Mouse (Mus musculus) ES-E14 (cell line): ENCODE data around the gene Tmprss7. TPM values are rescaled to one million over a fixed set of nuclear protein-coding genes. Genes with fewer than 3 reads are reported as not detected.

ENCODE experiments used
- DNase-seq: peaks from one replicate; pipeline ENCODE4 v3.0.0-alpha.2; 2013; ENCODE audit warnings: low read depth, low spot score
- H3K27ac ChIP-seq: 2 replicates; pipeline ENCODE4 v1.5.1; 2012; ENCODE audit warnings: low read depth, mild to moderate bottlenecking, low read length, moderate library complexity, mixed read lengths; ENCODE audit not compliant: poor library complexity, insufficient read depth, severe bottlenecking
- H3K36me3 ChIP-seq: 2 replicates; pipeline ENCODE4 v1.6.1; 2012; ENCODE audit warnings: mild to moderate bottlenecking, low read length, moderate library complexity, mixed read lengths; ENCODE audit not compliant: control insufficient read depth, poor library complexity, insufficient read depth, severe bottlenecking
- H3K4me1 ChIP-seq, 2 experiments: fragments of 150-350 bp in 1 of 2; sonication (generic) in 1 of 2; 2 replicates each; pipeline ENCODE4 v1.6.1; 2012; ENCODE audit warnings: low read length in 2 of 2, mild to moderate bottlenecking in 1 of 2, mixed read lengths in 1 of 2; ENCODE audit not compliant: control insufficient read depth in 2 of 2, insufficient read depth in 2 of 2, poor library complexity in 1 of 2
- H3K4me3 ChIP-seq, 2 experiments: fragments of 150-350 bp in 1 of 2; sonication (generic) in 1 of 2; 2 replicates each; pipeline ENCODE4 v1.5.1; 2012; ENCODE audit warnings: low read length in 2 of 2, low read depth in 1 of 2, mild to moderate bottlenecking in 1 of 2, mixed read lengths in 1 of 2; ENCODE audit not compliant: insufficient read depth in 1 of 2, poor library complexity in 1 of 2, severe bottlenecking in 1 of 2
- H3K9ac ChIP-seq: 2 replicates; pipeline ENCODE4 v1.6.1; 2012; ENCODE audit warnings: low read depth, mild to moderate bottlenecking, low read length, mixed read lengths; ENCODE audit not compliant: poor library complexity, insufficient read depth, severe bottlenecking
- H3K9me3 ChIP-seq: fragments of 150-350 bp; sonication (generic); 2 replicates; pipeline ENCODE4 v1.6.1; 2012; ENCODE audit warnings: low read depth, mild to moderate bottlenecking, low read length; ENCODE audit not compliant: control insufficient read depth, insufficient read depth
- CHD2 ChIP-seq: IDR thresholded peaks from 2 replicates; pipeline ENCODE4 v1.6.1; 2014; ENCODE audit warnings: mild to moderate bottlenecking, low read depth, low read length, inconsistent platforms
- HCFC1 ChIP-seq: IDR thresholded peaks from 2 replicates; pipeline ENCODE4 v1.6.1; 2012; ENCODE audit warnings: low read length, inconsistent platforms, borderline replicate concordance; ENCODE audit not compliant: insufficient read depth
- MAFK ChIP-seq: IDR thresholded peaks from 2 replicates; pipeline ENCODE4 v1.6.1; 2014; ENCODE audit warnings: mild to moderate bottlenecking, low read depth, low read length, inconsistent platforms; ENCODE audit not compliant: insufficient read depth
- ZC3H11A ChIP-seq: IDR thresholded peaks from 2 replicates; pipeline ENCODE4 v1.6.1; 2012; ENCODE audit warnings: low read depth, mild to moderate bottlenecking, inconsistent platforms, low read length, borderline replicate concordance
- ZNF384 ChIP-seq: IDR thresholded peaks from 2 replicates; pipeline ENCODE4 v1.6.1; 2012; ENCODE audit warnings: low read depth, low read length, inconsistent platforms
- in situ Hi-C, 2 experiments: fragments of 600-800 bp; cut with MboI; formaldehyde crosslinking; loops; one replicate each; pipeline ENCODE4 v1.15.1; 2025; ENCODE audit warnings: low sequenced_read_pairs in 2 of 2, inconsistent platforms in 1 of 2; ENCODE audit not compliant: unreplicated experiment in 2 of 2
- total RNA-seq: library from RNA; depleted of rRNA; stranded (reverse); fragments of 300-350 nt; gene quantifications from 2 replicates; pipeline ENCODE4 v1.2.3, GENCODE M21; 2012; rRNA removed

Gene Tmprss7
- total RNA-seq: 0.09 and 0.11 TPM in 2 replicates

DNA sequence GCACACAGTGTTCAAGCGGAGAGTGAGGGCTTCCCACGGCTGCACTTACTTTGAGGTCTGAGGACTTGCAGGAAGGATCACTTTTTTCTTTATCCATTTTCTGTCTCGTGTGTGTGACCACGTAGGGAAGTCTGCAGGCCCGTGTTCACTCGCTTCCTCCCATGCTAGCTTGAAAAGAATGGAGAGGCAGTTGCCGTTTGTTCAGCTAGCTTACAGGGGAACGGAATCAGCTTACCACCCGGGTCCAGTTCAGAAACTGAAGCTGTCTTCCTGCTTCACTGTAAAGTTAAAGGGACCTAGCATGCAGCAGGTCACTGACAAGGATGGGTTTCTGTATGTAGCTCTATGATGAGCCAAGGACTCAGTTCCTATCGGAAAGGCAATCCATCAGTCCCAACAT, at the start of gene Tmprss7:
Gene Tmprss7 (minus strand): TSS at position 101 of the 400 bp plus-strand sequence.
- H3K4me1 ChIP-seq: no peaks in the 10 kb centered on the region
- no peaks in the 10 kb centered on the region for H3K36me3 ChIP-seq
- in situ Hi-C loops: no loop called here

DNA sequence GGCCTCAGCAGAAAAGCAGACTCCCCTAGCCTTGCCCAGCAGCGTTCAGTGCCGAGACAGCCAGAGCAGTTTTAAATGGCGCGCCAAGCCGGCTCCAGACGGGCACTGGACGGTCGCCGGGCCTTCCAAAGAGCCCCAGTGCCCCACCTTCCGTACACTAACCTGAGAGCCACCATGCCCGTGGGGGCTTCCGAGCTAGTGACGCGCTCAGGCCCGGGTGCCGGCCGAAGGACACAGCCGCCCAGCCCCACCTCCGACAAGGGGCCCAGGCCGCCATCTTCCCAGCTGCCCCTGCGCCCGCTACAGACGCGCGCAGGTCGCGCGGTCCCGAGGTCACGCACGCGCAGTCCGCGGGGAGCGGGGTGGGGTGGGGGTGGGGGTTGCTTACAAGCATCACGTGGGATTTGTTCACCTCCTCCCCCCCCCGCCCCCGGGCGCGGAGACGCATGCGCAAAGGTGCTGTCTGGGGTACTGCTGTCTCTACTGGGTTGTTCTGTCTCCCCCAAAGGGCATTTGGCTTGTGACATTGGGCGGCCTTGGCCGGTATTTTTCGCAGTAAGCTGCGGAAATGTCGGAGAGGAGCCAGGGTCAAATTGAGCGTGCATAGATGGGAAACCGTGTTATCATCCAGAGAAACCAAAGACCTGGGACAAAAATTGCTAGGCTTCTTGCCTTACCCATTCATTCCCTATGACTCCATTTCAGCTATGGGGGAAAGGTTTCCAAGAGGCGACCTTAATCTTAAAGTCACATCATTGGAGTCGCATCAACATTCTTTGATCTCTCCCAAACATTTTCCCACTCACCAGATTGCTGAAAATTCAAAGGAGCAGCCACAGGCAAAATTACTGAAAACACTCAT, 49.4 kb upstream of the Tmprss7 start, which contains the start of gene Abhd10:
Gene Abhd10 (minus strand): TSS at position 341 of the 862 bp plus-strand sequence.
- no peak for TF ChIP-seq ZNF384
- TF ChIP-seq HCFC1: peak; percentile 60; the same call in 1 of the 2 replicates
- TF ChIP-seq MAFK: no peak
- no peak for TF ChIP-seq CHD2
- TF ChIP-seq ZC3H11A: no peak
- peak within 1 kb of the TSS; percentile 81 to 97 for H3K4me3 ChIP-seq
- peak; percentile 85 for DNase-seq
- H3K9me3 ChIP-seq: no peaks in the 10 kb centered on the region
- H3K4me1 ChIP-seq: peaks cover 3% of the 10 kb centered on the region in 2 experiments; a peak in 3 of 4 replicates
- in situ Hi-C loops: no loop called here
- peak within 1 kb of the TSS; percentile 94 for H3K9ac ChIP-seq
- peak within 1 kb of the TSS; percentile 55 for H3K27ac ChIP-seq
- peaks cover 2% of the 10 kb centered on the region for H3K36me3 ChIP-seq

More for the DNA sequence above, at the start of gene Tmprss7:
- Histone ChIP-seq H3K9ac (no peak within 1 kb of the TSS), H3K27ac (no peak within 1 kb of the TSS), H3K9me3 (no peaks in the 10 kb centered on the region), H3K4me3 (no peak within 1 kb of the TSS)
- TF ChIP-seq HCFC1 (no peak), MAFK (no peak), ZNF384 (no peak), ZC3H11A (no peak), CHD2 (no peak)
- no peak for DNase-seq

DNA sequence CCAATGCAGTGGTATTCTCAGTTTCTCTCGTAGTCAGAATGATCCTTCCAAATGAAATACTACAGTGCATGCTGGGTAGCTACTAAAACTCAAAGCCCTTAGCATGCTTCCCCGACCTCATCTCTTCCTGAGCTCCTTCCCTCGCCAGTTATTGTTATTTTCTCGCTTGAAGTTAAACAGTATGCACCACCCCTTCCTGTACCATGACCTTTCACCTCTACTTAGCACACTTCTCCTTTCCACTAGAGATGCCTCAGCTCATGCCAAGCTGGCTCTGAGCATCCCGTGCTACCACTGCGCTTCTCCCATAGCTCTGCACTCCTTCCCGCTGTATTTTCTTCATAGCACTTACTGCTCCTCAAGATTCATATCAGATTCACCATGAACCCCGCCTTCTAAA, 44.4 kb upstream of the Tmprss7 start:
- Histone ChIP-seq H3K27ac (no peak overlapping the region), H3K9ac (no peak overlapping the region), H3K36me3 (peaks cover 6% of the 10 kb centered on the region), H3K4me1 (peaks cover 2 to 3% of the 10 kb centered on the region in 2 experiments; a peak in 2 of 4 replicates), H3K4me3 (no peak overlapping the region), H3K9me3 (no peaks in the 10 kb centered on the region)
- in situ Hi-C loops: no loop called here
- DNase-seq: no peak
- TF ChIP-seq MAFK: no peak
- TF ChIP-seq HCFC1: no peak
- TF ChIP-seq CHD2: no peak
- no peak for TF ChIP-seq ZNF384
- TF ChIP-seq ZC3H11A: no peak

DNA sequence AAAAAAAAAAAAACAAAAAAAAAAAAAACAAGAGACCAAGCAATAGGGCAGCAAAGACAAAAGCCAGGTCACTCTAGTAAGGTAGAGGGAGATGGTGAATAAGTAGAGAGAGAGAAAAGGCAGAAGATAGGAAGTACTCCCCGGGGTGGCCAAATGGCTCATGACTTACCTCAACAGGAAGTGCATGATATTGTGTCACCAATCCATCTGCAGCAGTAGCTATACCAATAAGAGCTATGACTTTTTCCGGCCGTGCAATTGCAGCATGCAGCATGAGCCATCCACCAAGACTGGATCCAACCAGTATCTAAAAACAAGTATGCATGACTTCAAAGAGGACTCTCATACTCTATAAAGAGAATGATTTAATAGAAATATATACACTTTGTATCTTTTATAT, 43.3 kb upstream of the Tmprss7 start:
- TF ChIP-seq ZNF384 (no peak), MAFK (no peak), HCFC1 (no peak), ZC3H11A (no peak), CHD2 (no peak)
- in situ Hi-C loops: no loop called here

More for the DNA sequence above, 43.3 kb upstream of the Tmprss7 start:
- Histone ChIP-seq H3K9ac (no peak overlapping the region), H3K27ac (no peak overlapping the region), H3K4me3 (no peak overlapping the region), H3K4me1 (peaks cover 2 to 3% of the 10 kb centered on the region in 2 experiments; a peak in 2 of 4 replicates), H3K36me3 (peaks cover 6% of the 10 kb centered on the region), H3K9me3 (no peaks in the 10 kb centered on the region)
- DNase-seq: no peak
